Mouse (Mus musculus) cortical plate, adult 2 months (tissue): ENCODE data around the gene Ptpn14.

Source experiments
- CTCF ChIP-seq: fragments of 200-500 bp; IDR thresholded peaks from 2 replicates; pipeline ENCODE4 v1.5.1; 2011; ENCODE audit warnings: mild to moderate bottlenecking, control low read depth, low read length; ENCODE audit not compliant: insufficient read depth; ENCODE audit errors: extremely low read depth
- POLR2A ChIP-seq: fragments of 200-500 bp; IDR thresholded peaks from 2 replicates; pipeline ENCODE4 v1.6.1; 2011; ENCODE audit warnings: mild to moderate bottlenecking, low read length, control low read depth; ENCODE audit not compliant: insufficient read depth; ENCODE audit errors: extremely low read depth

DNA sequence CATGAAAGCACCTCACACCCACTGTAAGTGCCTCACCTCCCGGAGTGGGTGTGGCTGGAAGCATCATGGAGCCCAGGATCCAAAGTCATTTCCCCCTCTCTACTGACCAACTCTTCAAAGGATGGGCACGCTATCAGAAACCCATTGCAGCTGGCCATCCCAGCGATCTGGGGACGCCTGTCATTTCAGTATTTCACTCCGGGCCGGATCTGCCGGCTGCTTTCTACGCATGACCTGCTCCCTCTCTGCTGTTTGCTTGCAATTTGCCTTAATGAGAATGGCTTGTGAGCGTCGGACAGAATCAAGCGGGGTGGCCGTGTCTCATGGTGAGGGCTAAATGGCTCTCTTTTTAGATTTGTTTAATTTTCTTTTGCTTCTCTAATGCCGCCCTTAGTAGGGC lies 106.1 kb downstream of the Ptpn14 start:
- TF ChIP-seq CTCF (no peak), POLR2A (no peak)
